Mouse (Mus musculus) liver, embryonic 14.5 days (tissue): ENCODE data around the gene Ank. TPM values are rescaled to one million over a fixed set of nuclear protein-coding genes. Genes with fewer than 3 reads are reported as not detected.

Experiments used
- ATAC-seq: fragments of 200-750 bp; cut with Nextera tagmentation; 2 replicates; pipeline ENCODE4 v1.8.0; 2017; ENCODE audit warnings: moderate number of reproducible peaks, mild to moderate bottlenecking, moderate library complexity; ENCODE audit not compliant: insufficient read depth
- DNase-seq, 3 experiments: peaks; one replicate each; pipeline ENCODE4 v3.0.0-alpha.2; 2012 to 2013; ENCODE audit warnings: low read depth in 3 of 3, low spot score in 3 of 3
- H3K27ac ChIP-seq: fragments of 300-500 bp; sonication (generic); 2 replicates; pipeline ENCODE4 v1.5.1; 2014; ENCODE audit warnings: moderate library complexity, mild to moderate bottlenecking, control low read depth, inconsistent platforms
- H3K27me3 ChIP-seq: fragments of 300-500 bp; sonication (generic); 2 replicates; pipeline ENCODE4 v1.6.1; 2014; ENCODE audit warnings: mild to moderate bottlenecking, low read length, moderate library complexity; ENCODE audit not compliant: control insufficient read depth, insufficient read depth
- H3K36me3 ChIP-seq: fragments of 300-500 bp; sonication (generic); replicated peaks from 2 replicates; pipeline ENCODE4 v1.6.1; 2014; ENCODE audit warnings: low read depth; ENCODE audit not compliant: control insufficient read depth, insufficient read depth
- H3K4me1 ChIP-seq, 2 experiments: fragments of 200-500 bp in 1 of 2; fragments of 300-500 bp in 1 of 2; sonication (generic) in 1 of 2; replicated peaks; 2 replicates each; pipeline ENCODE4 v1.6.1; 2012 to 2014; ENCODE audit warnings: antibody characterized with exemption in 1 of 2, inconsistent platforms in 1 of 2, low read length in 1 of 2; ENCODE audit not compliant: control insufficient read depth in 2 of 2, insufficient read depth in 2 of 2
- H3K4me2 ChIP-seq: fragments of 300-500 bp; sonication (generic); 2 replicates; pipeline ENCODE4 v1.6.1; 2014; ENCODE audit warnings: low read depth, mild to moderate bottlenecking, control low read depth, moderate library complexity
- H3K4me3 ChIP-seq, 2 experiments: fragments of 200-500 bp in 1 of 2; fragments of 300-500 bp in 1 of 2; sonication (generic) in 1 of 2; 2 replicates each; pipeline ENCODE4 v1.5.1; 2012 to 2014; ENCODE audit warnings: low read depth in 2 of 2, low read length in 2 of 2, mild to moderate bottlenecking in 2 of 2, control low read depth in 1 of 2, inconsistent platforms in 1 of 2, moderate library complexity in 1 of 2; ENCODE audit not compliant: insufficient read depth in 1 of 2
- H3K9ac ChIP-seq: fragments of 300-500 bp; sonication (generic); replicated peaks from 2 replicates; pipeline ENCODE4 v1.6.1; 2014; ENCODE audit warnings: mild to moderate bottlenecking, control low read depth, moderate library complexity
- H3K9me3 ChIP-seq: fragments of 300-500 bp; sonication (generic); 2 replicates; pipeline ENCODE4 v1.6.1; 2016; ENCODE audit warnings: low read length, mixed read lengths; ENCODE audit not compliant: control insufficient read depth
- CTCF ChIP-seq: IDR thresholded peaks from 2 replicates; pipeline ENCODE4 v1.5.1; 2016; ENCODE audit warnings: antibody characterized with exemption, low read depth, control low read depth
- EP300 ChIP-seq: IDR thresholded peaks from 2 replicates; pipeline ENCODE4 v1.6.1; 2016; ENCODE audit warnings: antibody characterized with exemption, low read depth
- WGBS: fragments of 180-500 bp; shearing (Covaris S2); extraction: QIAGEN DNeasy Blood & Tissue Kit; methylation state at CpG from one replicate; pipeline ENCODE4 v1.1.7; 2014; ENCODE audit not compliant: insufficient replicate concordance; 5-methylcytosine and 5-hydroxymethylcytosine counted together
- polyA plus RNA-seq, 2 experiments: library from polyadenylated mRNA; depleted of rRNA in 1 of 2; stranded (reverse) in 1 of 2; unstranded in 1 of 2; fragments of >200 nt; fragmentation: Nextera tagmentation in 1 of 2; extraction: Ambion mirVana in 1 of 2; gene quantifications; 2 replicates each; pipeline versions ENCODE4 v1.2.1 to v1.2.3; 2012 to 2014

The Ank gene
- polyA plus RNA-seq, 2 experiments: 13.6 to 24.6 TPM

DNA sequence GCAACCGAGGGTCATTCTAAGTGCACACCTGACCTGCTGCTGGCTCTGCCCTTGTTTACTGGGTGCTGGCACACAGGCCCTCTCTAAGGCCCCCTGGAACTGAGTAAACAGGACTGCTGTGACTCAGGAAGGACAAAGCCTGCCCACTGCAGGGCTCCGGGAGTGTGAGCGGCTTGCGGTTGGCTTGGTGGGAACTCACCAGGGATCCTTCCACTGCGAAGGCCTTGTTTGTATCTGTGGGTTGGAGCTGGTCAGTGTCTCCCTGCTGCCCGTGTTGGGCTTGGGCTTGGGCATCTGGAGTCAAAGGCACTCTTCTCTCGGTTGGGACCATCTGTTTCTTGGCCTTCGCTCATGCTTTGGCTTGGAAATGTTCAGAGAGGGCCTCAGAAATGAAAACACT is 129.1 kb downstream of the Ank start:
- WGBS: 76% methylated on average over 8 of the region's 8 CpGs
- no peak overlapping the region for H3K27ac ChIP-seq
- no peaks in the 10 kb centered on the region for H3K27me3 ChIP-seq
- H3K36me3 ChIP-seq: peaks cover 39% of the 10 kb centered on the region
- ATAC-seq: no peak
- H3K4me3 ChIP-seq: no peak overlapping the region
- no peak for DNase-seq
- peaks cover 0 to 2% of the 10 kb centered on the region in 2 experiments; a peak in 2 of 4 replicates for H3K4me1 ChIP-seq
- H3K9me3 ChIP-seq: no peaks in the 10 kb centered on the region
- H3K4me2 ChIP-seq: no peak overlapping the region
- TF ChIP-seq EP300 (no peak), CTCF (no peak)
- no peak overlapping the region for H3K9ac ChIP-seq

DNA sequence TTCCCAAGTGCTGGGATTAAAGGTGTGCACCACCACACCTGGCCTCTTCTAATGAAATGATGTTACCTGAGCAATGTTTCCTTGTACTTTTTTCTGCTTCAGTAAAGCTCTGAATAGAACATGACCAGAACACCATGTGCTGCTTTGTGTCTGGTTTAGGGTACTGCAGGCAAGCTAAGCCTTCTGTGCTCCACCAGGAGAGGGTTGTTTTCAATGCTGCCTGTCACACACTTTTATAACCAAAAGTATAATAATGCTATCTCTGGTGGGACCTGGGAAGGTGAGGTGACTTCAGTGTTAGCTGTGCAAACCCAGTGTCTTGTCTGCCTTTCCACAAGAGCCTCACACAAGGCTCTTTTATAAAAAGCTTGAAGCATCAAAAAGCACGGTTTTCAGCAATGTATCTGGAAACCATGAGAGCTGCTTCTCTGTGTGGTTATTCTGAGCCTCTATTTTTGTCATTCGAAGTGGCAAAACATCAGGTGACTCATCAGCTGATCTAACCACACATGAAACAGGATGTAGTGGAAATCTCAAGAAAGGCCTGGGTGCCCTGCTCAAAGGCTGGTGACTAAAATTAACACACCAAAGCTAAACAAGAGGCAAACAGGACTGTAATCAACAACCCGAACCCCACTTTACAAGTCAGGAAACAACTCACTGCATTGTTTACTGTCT is 130.1 kb downstream of the Ank start:
- no peak overlapping the region for H3K9ac ChIP-seq
- H3K4me2 ChIP-seq: no peak overlapping the region
- no peak overlapping the region for H3K4me3 ChIP-seq
- ATAC-seq (no peak), DNase-seq (no peak)
- WGBS: 29% methylated on average over 3 of the region's 3 CpGs
- no peaks in the 10 kb centered on the region for H3K27me3 ChIP-seq
- TF ChIP-seq CTCF: no peak
- TF ChIP-seq EP300: no peak
- H3K27ac ChIP-seq: no peak overlapping the region
- peaks cover 0 to 2% of the 10 kb centered on the region in 2 experiments; a peak in 2 of 4 replicates for H3K4me1 ChIP-seq
- H3K36me3 ChIP-seq: peaks cover 35% of the 10 kb centered on the region
- H3K9me3 ChIP-seq: no peaks in the 10 kb centered on the region

DNA sequence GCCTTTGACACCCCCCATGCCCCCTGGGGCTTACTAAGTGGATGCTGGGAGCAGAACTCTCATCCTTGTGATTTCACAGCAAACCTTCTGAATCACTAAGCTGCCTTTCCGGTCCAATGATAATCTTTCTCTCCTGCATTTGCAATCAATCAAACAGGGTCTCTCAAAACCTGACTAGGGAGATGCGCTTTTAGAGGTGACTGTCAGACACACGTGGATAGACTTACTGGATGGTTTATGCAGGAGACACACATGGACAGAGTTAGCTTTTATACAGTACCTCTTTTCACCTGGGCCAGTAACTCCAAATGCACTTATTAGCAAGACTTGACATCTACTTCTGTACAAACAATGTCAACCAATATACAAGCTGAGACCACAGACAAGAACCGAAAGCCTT is 131.0 kb downstream of the Ank start:
- ATAC-seq: no peak
- no peak for DNase-seq
- H3K27me3 ChIP-seq: no peaks in the 10 kb centered on the region
- no peak overlapping the region for H3K4me2 ChIP-seq
- H3K9ac ChIP-seq: no peak overlapping the region
- no peaks in the 10 kb centered on the region for H3K9me3 ChIP-seq
- H3K36me3 ChIP-seq: peaks cover 30% of the 10 kb centered on the region
- WGBS: 83% methylated on average over 4 of the region's 4 CpGs
- H3K4me3 ChIP-seq: no peak overlapping the region
- TF ChIP-seq CTCF (no peak), EP300 (no peak)
- no peak overlapping the region for H3K27ac ChIP-seq
- H3K4me1 ChIP-seq: peaks cover 0 to 2% of the 10 kb centered on the region in 2 experiments; a peak in 2 of 4 replicates

DNA sequence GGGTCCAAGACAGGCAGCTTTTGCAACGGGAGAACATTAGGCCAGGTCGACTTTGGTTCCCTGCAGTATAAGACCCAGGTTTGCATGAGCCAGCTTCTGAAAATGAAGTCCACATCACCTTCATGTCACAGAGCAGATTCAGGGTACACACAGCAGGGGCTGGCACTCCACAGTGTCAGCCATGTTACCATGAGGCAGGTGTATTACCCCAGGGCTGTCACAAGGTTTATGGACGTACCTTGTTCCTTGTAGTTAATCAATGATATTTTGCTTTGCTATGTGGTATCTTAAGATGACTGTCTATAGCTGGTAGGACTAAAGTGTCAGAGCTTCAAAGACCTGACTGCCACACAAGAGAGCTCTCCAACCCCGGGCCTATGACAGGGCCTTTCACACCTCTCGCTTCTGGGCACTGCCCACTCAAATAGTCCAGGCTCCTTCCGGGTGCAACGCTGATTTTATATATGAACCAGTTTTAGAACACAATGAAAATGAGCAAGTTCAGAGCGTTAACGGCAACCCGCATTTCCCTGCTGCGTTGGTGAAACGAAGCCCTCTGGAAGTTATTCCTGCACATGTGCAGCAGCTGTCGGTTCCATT is 132.4 kb downstream of the Ank start:
- Histone ChIP-seq H3K27ac (no peak overlapping the region), H3K27me3 (no peaks in the 10 kb centered on the region), H3K4me2 (no peak overlapping the region), H3K9me3 (no peaks in the 10 kb centered on the region), H3K4me1 (peaks cover 0 to 2% of the 10 kb centered on the region in 2 experiments; a peak in 2 of 4 replicates), H3K36me3 (peaks cover 28% of the 10 kb centered on the region), H3K9ac (no peak overlapping the region), H3K4me3 (no peak overlapping the region)
- ATAC-seq: no peak
- no peak for DNase-seq
- WGBS: 88% methylated on average over 13 of the region's 13 CpGs
- TF ChIP-seq CTCF (no peak), EP300 (no peak)

DNA sequence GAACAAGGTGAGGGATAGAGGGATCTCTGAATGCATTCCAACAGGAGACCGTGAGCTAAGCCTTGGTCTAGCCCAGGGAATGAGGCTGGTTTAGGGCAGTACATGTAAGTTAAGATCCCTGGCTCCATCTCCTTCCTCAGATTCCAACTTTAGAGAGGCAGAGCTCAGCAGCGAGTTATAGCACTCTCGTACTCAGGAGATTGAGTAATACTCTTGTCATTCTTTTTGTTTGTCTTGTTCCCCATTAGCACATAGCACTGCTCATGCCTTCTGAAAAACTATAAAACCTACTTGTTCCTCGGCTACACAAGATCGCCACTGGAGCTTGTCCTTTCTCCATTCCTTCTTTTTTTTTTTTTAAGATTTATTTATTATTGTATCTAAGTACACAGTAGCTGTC is 134.0 kb downstream of the Ank start:
- H3K9ac ChIP-seq: no peak overlapping the region
- no peak overlapping the region for H3K27ac ChIP-seq
- H3K27me3 ChIP-seq: no peaks in the 10 kb centered on the region
- no peaks in the 10 kb centered on the region for H3K9me3 ChIP-seq
- TF ChIP-seq EP300 (no peak), CTCF (no peak)
- ATAC-seq: no peak
- 80% methylated on average over 5 of the region's 5 CpGs for WGBS
- peaks cover 20% of the 10 kb centered on the region for H3K36me3 ChIP-seq
- peaks cover 0 to 5% of the 10 kb centered on the region in 2 experiments; a peak in 2 of 4 replicates for H3K4me1 ChIP-seq
- no peak overlapping the region for H3K4me2 ChIP-seq
- no peak for DNase-seq
- no peak overlapping the region for H3K4me3 ChIP-seq
